Mouse (Mus musculus): Measurements from ENCODE around the gene Hnrnph2. TPM values are rescaled to one million over a fixed set of nuclear protein-coding genes. Genes with fewer than 3 reads are reported as not detected.

The Hnrnph2 gene
- polyA plus RNA-seq, 1 experiment from 2014 or later: 217 TPM

DNA sequence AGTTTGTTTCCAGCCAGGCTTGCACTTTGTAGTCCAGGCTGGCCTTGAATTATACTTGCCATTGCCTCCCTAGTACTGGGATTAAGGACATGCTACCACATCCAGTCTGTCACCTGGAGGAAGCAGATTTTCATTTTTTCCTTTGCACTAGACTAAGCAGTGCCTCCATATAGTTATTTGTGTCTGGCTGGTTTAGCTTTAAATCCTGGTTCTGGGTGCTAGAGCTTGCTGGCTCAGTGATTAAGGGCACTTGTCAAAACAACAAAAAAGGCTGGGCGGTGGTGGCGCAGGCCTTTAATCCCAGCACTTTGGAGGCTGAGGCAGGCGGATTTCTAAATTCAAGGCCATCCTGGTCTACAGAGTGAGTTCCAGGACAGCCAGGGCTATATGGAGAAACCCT, 12.0 kb upstream of the Hnrnph2 start:
- WGBS (ENCODE audit: missing documents): 85% methylated on average over 3 of the region's 3 CpGs
- Histone ChIP-seq H3K79me2 (ENCODE audit: inconsistent target) (peaks cover 44% of the 10 kb centered on the region), H3K36me3 (ENCODE audit: inconsistent target) (0 out of 2 replicates have a peak, but pooled peaks cover 9% of the 10 kb centered on the region), H3K27ac (no peak overlapping the region), H3K4me3 (ENCODE audit: inconsistent target) (no peak overlapping the region)

GRCm38 (mm10) chrX:134589836-134590235, 11.1 kb upstream of the Hnrnph2 start:
- 0 out of 2 replicates have a peak, but pooled peaks cover 9% of the 10 kb centered on the region for H3K36me3 ChIP-seq (ENCODE audit: inconsistent target)
- no peak overlapping the region for H3K4me3 ChIP-seq (ENCODE audit: inconsistent target)
- no peak overlapping the region for H3K27ac ChIP-seq
- WGBS (ENCODE audit: missing documents): 52% methylated on average over 5 of the region's 5 CpGs
- peaks cover 52% of the 10 kb centered on the region for H3K79me2 ChIP-seq (ENCODE audit: inconsistent target)

GRCm38 (mm10) chrX:134599922-134600565, 935 bp upstream of the Hnrnph2 start:
- peaks cover 93% of the 10 kb centered on the region for H3K79me2 ChIP-seq (ENCODE audit: inconsistent target)
- peak overlapping the region; percentile 95 for H3K27ac ChIP-seq
- WGBS (ENCODE audit: missing documents): 17% methylated on average over 9 of the region's 10 CpGs
- H3K4me3 ChIP-seq (ENCODE audit: inconsistent target): peak overlapping the region; percentile 76
- H3K36me3 ChIP-seq (ENCODE audit: inconsistent target): no peaks in the 10 kb centered on the region

DNA sequence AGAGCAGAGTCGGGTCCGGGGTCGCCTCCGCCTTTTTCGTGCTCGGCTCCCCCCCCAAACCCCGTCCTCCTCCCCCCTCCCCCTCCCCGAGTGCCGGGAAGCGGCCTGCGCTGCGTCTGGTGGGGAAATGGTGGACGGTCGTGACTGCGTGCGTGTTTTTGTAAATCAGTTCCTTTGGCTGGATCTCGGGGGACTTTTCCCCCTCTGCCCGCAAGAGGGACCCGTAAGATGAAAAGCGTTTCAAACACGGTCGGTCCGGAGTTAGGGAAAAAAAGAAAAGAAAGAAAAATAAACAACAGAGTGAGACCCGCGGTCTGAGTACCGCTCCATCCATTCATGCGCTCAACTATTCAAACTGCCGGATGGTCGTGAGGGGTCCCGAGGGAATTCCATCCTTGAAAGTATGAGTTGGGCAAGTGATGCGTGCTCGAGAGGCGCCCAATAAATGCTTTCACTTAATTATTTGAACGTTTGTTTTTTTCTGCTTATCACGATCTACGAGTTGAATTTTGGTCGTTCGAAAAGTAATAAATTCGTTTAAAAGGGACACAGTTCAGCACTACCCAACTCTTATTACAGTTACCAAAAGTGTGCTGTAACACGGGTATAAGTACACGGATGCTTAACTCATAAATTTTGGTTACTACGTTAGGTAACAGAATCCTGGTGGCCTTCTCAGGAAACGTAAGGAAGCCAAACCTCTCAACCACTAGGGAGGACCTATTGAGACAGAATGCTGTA, 571 bp downstream of the Hnrnph2 start:
- H3K27ac ChIP-seq: peak overlapping the region; percentile 95
- no peaks in the 10 kb centered on the region for H3K36me3 ChIP-seq (ENCODE audit: inconsistent target)
- H3K79me2 ChIP-seq (ENCODE audit: inconsistent target): peaks cover 82% of the 10 kb centered on the region
- 24% methylated on average over 29 of the region's 43 CpGs for WGBS (ENCODE audit: missing documents)
- peak overlapping the region; percentile 76 for H3K4me3 ChIP-seq (ENCODE audit: inconsistent target)

GRCm38 (mm10) chrX:134609472-134609871, 8.5 kb downstream of the Hnrnph2 start:
- H3K4me3 ChIP-seq (ENCODE audit: inconsistent target): no peak overlapping the region
- no peaks in the 10 kb centered on the region for H3K36me3 ChIP-seq (ENCODE audit: inconsistent target)
- 20% methylated on average over 4 of the region's 4 CpGs for WGBS (ENCODE audit: missing documents)
- peaks cover 8% of the 10 kb centered on the region for H3K79me2 ChIP-seq (ENCODE audit: inconsistent target)
- H3K27ac ChIP-seq: no peak overlapping the region

GRCm38 (mm10) chrX:134610984-134611383, 10.0 kb downstream of the Hnrnph2 start:
- 84% methylated on average over 4 of the region's 4 CpGs for WGBS (ENCODE audit: missing documents)
- Histone ChIP-seq H3K79me2 (ENCODE audit: inconsistent target) (no peaks in the 10 kb centered on the region), H3K27ac (no peak overlapping the region), H3K36me3 (ENCODE audit: inconsistent target) (no peaks in the 10 kb centered on the region), H3K4me3 (ENCODE audit: inconsistent target) (no peak overlapping the region)

- 30% methylated on average over 12 of the region's 15 CpGs for WGBS (ENCODE audit: missing documents)
- Histone ChIP-seq H3K36me3 (ENCODE audit: inconsistent target) (no peaks in the 10 kb centered on the region), H3K27ac (no peak overlapping the region), H3K79me2 (ENCODE audit: inconsistent target) (no peaks in the 10 kb centered on the region), H3K4me3 (ENCODE audit: inconsistent target) (no peak overlapping the region)
Measured at GRCm38 (mm10) chrX:134612285-134612959, 11.4 kb downstream of the Hnrnph2 start.

DNA sequence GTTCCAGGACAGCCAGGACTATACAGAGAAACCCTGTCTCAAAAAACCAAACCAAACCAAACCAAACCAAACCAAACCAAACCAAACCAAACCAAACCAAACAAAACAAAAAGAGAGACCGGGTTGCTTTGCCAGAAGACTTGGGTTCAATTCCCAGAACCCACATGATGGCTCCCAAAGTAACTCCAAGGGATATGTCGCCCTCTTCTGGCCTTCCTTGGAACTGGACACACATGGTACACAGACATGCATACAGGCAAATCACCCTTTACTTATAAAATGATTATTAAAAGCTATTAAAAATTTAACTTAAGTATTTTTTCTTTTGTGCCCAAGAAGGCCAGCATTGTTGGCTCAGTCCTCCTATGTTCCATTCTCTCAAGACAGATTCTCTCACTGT, 13.3 kb downstream of the Hnrnph2 start:
- Histone ChIP-seq H3K36me3 (ENCODE audit: inconsistent target) (no peaks in the 10 kb centered on the region), H3K27ac (no peak overlapping the region), H3K79me2 (ENCODE audit: inconsistent target) (no peaks in the 10 kb centered on the region), H3K4me3 (ENCODE audit: inconsistent target) (no peak overlapping the region)
- 64% methylated on average over 2 of the region's 2 CpGs for whole genome bisulfite sequencing (ENCODE audit: missing documents)

- 91% methylated on average over 9 of the region's 9 CpGs for WGBS (ENCODE audit: missing documents)
- Histone ChIP-seq H3K4me3 (ENCODE audit: inconsistent target) (no peak overlapping the region), H3K27ac (no peak overlapping the region), H3K79me2 (ENCODE audit: inconsistent target) (no peaks in the 10 kb centered on the region), H3K36me3 (ENCODE audit: inconsistent target) (no peaks in the 10 kb centered on the region)
Measured at GRCm38 (mm10) chrX:134619695-134620094, 18.7 kb downstream of the Hnrnph2 start.

DNA sequence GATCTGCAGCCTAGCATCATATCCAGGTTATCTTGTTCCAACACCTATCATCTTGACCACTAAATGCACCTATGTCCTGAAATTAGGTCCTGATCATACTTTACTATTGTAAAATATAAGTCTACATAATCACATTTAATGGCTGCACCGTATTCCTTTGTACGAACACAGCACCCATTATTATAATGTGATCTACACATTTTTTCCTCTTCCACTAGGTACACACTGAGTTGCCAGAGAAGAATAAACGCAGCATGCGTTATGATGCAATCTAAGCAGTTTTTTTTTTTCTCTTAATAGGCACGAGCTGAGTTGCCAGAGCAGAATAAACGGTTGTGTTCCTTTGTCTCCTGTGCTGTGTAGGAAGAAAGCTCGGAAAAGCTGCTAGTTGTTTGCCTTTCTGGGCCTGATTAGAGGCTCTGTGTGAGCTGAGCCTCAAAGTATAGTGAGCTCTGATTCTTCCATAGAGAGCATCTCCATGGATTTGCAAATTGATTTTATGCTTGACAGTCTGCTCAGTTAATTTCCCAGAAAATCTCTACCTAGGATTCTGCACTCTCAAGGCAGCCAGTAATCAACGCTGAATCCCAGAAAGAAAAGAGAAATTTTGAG, 19.4 kb downstream of the Hnrnph2 start:
- Histone ChIP-seq H3K79me2 (ENCODE audit: inconsistent target) (no peaks in the 10 kb centered on the region), H3K27ac (no peak overlapping the region), H3K36me3 (ENCODE audit: inconsistent target) (no peaks in the 10 kb centered on the region), H3K4me3 (ENCODE audit: inconsistent target) (no peak overlapping the region)
- WGBS (ENCODE audit: missing documents): 76% methylated on average over 8 of the region's 8 CpGs

DNA sequence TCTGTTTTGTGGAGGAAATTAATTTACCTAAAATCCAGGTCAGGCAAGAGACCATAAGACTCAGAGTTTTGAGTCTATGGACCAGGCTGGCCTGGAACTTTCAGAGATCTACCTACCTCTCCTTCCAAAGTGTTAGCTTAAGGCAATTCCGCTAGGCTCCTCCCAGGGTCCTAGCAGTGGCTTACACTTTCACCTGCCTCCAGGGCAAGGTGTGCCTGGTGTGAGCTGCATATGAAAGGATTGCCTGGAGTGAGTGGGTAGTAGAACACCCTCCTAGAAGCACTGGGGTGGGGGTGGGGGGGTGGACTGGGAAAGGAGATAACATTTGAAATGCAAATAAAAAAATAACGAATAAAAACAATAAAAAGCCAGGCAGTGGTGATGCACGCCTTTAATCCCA, 20.7 kb downstream of the Hnrnph2 start:
- Histone ChIP-seq H3K36me3 (ENCODE audit: inconsistent target) (no peaks in the 10 kb centered on the region), H3K79me2 (ENCODE audit: inconsistent target) (no peaks in the 10 kb centered on the region), H3K27ac (no peak overlapping the region), H3K4me3 (ENCODE audit: inconsistent target) (no peak overlapping the region)
- whole genome bisulfite sequencing (ENCODE audit: missing documents): 78% methylated on average over 1 of the region's 3 CpGs

- 92% methylated on average over 4 of the region's 4 CpGs for WGBS (ENCODE audit: missing documents)
- Histone ChIP-seq H3K4me3 (ENCODE audit: inconsistent target) (no peak overlapping the region), H3K36me3 (ENCODE audit: inconsistent target) (no peaks in the 10 kb centered on the region), H3K27ac (no peak overlapping the region), H3K79me2 (ENCODE audit: inconsistent target) (no peaks in the 10 kb centered on the region)
Measured at GRCm38 (mm10) chrX:134623350-134623749, 22.4 kb downstream of the Hnrnph2 start.

DNA sequence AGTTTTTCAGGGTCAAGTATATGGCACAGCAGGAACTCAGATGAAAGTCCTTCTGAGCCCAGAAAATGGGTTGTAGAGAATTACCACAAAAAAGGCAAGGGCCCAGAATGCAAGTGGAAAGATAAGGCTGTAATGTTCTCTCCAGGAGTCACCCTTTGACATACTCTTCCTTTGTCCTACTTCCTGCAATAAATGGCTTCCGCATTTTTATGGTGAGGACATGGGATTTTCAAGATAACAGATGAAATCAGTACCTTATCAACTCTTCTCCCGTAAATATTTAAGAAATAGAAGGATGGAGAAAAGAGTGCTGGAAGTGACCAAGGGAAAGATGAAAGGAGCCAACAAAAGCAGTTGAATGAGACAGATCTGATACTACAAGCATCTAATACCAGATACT, 27.2 kb downstream of the Hnrnph2 start:
- WGBS (ENCODE audit: missing documents): 59% methylated on average over 2 of the region's 2 CpGs
- H3K36me3 ChIP-seq (ENCODE audit: inconsistent target): no peaks in the 10 kb centered on the region
- no peak overlapping the region for H3K27ac ChIP-seq
- no peaks in the 10 kb centered on the region for H3K79me2 ChIP-seq (ENCODE audit: inconsistent target)
- H3K4me3 ChIP-seq (ENCODE audit: inconsistent target): no peak overlapping the region

DNA sequence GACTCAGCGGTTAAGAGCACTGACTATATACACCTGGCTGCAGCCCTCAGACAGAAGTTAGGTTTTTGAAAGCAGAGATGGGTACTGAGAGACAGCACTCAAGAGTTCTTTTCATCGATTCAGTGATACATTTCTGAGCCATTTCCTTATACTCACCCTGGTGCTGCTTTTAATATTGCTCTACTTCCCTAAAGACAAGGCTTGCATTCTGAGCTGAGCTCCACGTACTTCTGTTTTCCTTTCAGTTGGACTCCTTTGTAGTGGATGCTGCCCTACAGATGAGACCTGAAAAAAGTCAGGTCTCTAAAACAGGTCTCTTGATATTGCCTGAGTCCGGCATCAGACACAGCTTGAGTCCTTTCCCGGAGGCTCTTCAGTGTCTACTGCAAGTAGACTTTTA, 31.7 kb downstream of the Hnrnph2 start:
- Histone ChIP-seq H3K79me2 (ENCODE audit: inconsistent target) (no peaks in the 10 kb centered on the region), H3K36me3 (ENCODE audit: inconsistent target) (no peaks in the 10 kb centered on the region), H3K4me3 (ENCODE audit: inconsistent target) (no peak overlapping the region), H3K27ac (no peak overlapping the region)
- WGBS (ENCODE audit: missing documents): 66% methylated on average over 5 of the region's 5 CpGs

- Histone ChIP-seq H3K27ac (no peak overlapping the region), H3K36me3 (ENCODE audit: inconsistent target) (no peaks in the 10 kb centered on the region), H3K4me3 (ENCODE audit: inconsistent target) (no peak overlapping the region), H3K79me2 (ENCODE audit: inconsistent target) (no peaks in the 10 kb centered on the region)
- 75% methylated on average over 2 of the region's 3 CpGs for WGBS (ENCODE audit: missing documents)
Measured at GRCm38 (mm10) chrX:134635111-134635510, 34.1 kb downstream of the Hnrnph2 start.

All from macrophage (primary cell).